Mouse (Mus musculus): Measurements from ENCODE around the gene Ssrp1. TPM values are rescaled to one million over a fixed set of nuclear protein-coding genes. Genes with fewer than 3 reads are reported as not detected.

Gene Ssrp1
- total and polyA plus RNA-seq, 2 experiments from 2014 or later: 141 to 178 TPM

DNA sequence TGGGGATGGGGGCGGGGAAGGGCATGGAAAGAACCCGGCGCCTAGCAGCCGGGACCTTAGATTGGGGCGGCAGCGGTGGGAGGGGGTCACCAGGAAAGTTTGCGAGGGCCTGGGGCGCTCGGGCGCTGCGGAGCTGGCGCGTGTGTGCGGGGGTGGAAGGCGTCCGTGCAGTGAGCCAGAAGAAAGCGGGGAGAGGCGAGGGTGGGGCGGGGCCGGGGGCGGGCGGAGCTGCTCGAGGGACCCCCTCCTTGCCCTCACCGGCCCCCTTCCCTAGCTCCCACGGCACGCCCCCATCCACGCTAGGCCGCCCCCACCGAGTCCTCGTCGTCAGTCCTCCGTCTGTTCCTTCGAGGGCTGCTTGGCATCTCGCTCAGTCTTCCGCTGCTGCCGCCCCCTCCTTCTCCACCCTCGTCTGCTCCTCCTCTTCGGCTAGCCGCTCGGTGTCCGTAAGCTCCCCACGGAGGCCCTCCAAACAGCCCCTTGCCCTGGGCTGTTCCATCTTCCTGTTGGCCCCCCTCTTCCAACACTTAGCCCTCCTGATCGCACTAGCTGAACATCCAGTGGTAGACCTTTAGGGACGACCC is 11.2 kb downstream of the Ssrp1 start:
- no peaks in the 10 kb centered on the region for H3K9me3 ChIP-seq (ENCODE audit: low read length)
- peak overlapping the region; percentile 83 for H3K4me2 ChIP-seq (ENCODE audit: low read depth, low read length)
- ATAC-seq: peak; percentile 76
- TF ChIP-seq CTCF (IDR thresholded peaks at IDR 0.05; ENCODE audit: low read depth): no peak
- peaks cover 45% of the 10 kb centered on the region for H3K36me3 ChIP-seq (ENCODE audit: insufficient read depth, low read length)
- peak; percentile 79 for DNase-seq (ENCODE audit: low spot score)
- H3K9ac ChIP-seq (replicated peaks; ENCODE audit: low read length): peak overlapping the region; percentile 75
- no peaks in the 10 kb centered on the region for H3K27me3 ChIP-seq (ENCODE audit: insufficient read depth, low read length)
- H3K4me1 ChIP-seq (ENCODE audit: insufficient read depth, low read length): peaks cover 26% of the 10 kb centered on the region
- peak overlapping the region; percentile 89 for H3K27ac ChIP-seq
- peak overlapping the region; percentile 55 for H3K4me3 ChIP-seq (ENCODE audit: low read length)
- under 1% methylated on average over 26 of the region's 44 CpGs for WGBS

DNA sequence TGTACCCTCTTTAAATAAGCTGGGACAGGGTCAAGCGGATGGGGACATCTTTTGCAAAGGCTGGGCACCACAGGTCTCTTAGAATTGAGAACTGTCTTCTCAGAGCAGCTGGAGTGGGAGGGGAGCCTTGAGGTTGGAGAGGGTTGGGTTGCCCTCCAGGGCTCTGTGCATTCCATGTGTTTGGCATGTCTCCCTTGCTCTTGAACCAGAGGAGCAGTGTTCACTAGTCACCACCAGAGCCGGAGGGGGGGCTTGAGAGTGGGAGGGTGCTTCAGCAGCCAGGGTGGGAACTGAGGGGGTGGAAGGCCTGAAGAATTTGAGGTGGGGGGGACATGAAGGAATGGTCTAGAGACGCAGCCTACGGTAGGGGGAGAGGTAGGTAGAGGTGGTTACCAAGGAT is 12.2 kb downstream of the Ssrp1 start:
- H3K4me3 ChIP-seq (ENCODE audit: low read length): peak overlapping the region; percentile 55
- no peaks in the 10 kb centered on the region for H3K27me3 ChIP-seq (ENCODE audit: insufficient read depth, low read length)
- ATAC-seq: no peak
- no peak for TF ChIP-seq CTCF (IDR thresholded peaks at IDR 0.05; ENCODE audit: low read depth)
- H3K4me1 ChIP-seq (ENCODE audit: insufficient read depth, low read length): peaks cover 26% of the 10 kb centered on the region
- WGBS: 50% methylated on average over 4 of the region's 4 CpGs
- H3K27ac ChIP-seq: peak overlapping the region; percentile 89
- H3K4me2 ChIP-seq (ENCODE audit: low read depth, low read length): peak overlapping the region; percentile 83
- no peak overlapping the region for H3K9ac ChIP-seq (replicated peaks; ENCODE audit: low read length)
- H3K9me3 ChIP-seq (ENCODE audit: low read length): no peaks in the 10 kb centered on the region
- DNase-seq (ENCODE audit: low spot score): peak; percentile 15
- peaks cover 38% of the 10 kb centered on the region for H3K36me3 ChIP-seq (ENCODE audit: insufficient read depth, low read length)

DNA sequence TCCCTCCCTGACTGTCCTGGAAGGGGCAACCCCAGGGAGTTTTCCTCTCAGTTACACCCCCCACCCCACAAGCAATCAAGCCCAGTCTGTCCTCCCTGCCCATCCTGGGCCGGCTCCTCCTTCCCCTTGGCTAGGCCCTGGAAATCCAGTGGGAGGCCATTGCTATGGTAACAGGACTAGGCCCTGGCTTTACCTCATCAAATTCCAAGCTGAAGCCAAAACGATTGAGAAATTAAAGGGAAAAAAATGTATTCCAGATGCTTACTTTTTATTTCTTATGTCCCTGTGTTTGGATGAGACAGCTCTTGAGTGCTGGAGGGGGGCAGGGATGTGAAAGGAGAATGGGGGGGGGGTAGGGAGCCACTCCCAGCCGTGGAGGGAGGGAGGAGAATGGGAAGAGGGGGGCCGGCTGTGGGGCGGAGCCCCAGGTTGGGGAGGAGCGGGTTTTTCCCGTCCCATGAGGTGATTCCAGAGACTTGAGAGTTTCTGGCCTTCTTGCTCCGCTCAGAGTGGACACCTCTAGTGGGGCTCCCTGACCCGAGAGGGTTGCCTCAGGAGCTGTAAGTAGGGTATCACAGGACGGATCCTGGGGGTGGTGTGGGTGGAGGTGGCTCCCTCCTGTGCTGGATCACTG is 13.1 kb downstream of the Ssrp1 start:
- peak overlapping the region; percentile 89 for H3K27ac ChIP-seq
- WGBS: 9% methylated on average over 10 of the region's 10 CpGs
- peak; percentile 79 for DNase-seq (ENCODE audit: low spot score)
- H3K9ac ChIP-seq (replicated peaks; ENCODE audit: low read length): peak overlapping the region; percentile 28; the same call in 1 of the 2 replicates
- H3K4me1 ChIP-seq (ENCODE audit: insufficient read depth, low read length): peaks cover 26% of the 10 kb centered on the region
- H3K36me3 ChIP-seq (ENCODE audit: insufficient read depth, low read length): peaks cover 39% of the 10 kb centered on the region
- no peaks in the 10 kb centered on the region for H3K27me3 ChIP-seq (ENCODE audit: insufficient read depth, low read length)
- H3K4me3 ChIP-seq (ENCODE audit: low read length): peak overlapping the region; percentile 55
- ATAC-seq: peak; percentile 36
- no peaks in the 10 kb centered on the region for H3K9me3 ChIP-seq (ENCODE audit: low read length)
- TF ChIP-seq CTCF (IDR thresholded peaks at IDR 0.05; ENCODE audit: low read depth): no peak
- peak overlapping the region; percentile 83 for H3K4me2 ChIP-seq (ENCODE audit: low read depth, low read length)

DNA sequence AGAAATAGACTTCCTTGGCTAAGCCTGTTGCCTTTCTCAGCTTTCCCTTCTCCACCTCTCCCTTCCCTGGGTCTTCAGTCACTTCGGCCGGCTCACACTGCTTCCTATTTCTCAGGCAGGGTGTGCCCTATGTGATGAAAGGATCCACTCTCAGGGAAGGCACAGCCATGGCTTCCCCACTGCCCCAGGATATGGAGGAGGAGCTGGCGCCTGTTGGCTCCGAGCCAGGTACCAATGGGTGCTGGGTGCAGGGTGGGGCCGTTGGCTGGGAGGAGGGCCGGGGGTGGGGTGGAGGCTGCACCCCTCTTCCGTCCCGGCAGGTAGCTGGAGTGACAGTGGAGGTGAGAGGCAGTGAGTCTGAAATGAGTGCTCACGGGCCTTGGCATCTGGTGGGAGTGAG is 13.7 kb downstream of the Ssrp1 start:
- ATAC-seq (no peak), DNase-seq (ENCODE audit: low spot score) (no peak)
- Histone ChIP-seq H3K27me3 (ENCODE audit: insufficient read depth, low read length) (no peaks in the 10 kb centered on the region), H3K27ac (peak overlapping the region; percentile 89; the same call in 1 of the 2 replicates), H3K9ac (replicated peaks; ENCODE audit: low read length) (peak overlapping the region; percentile 28; the same call in 1 of the 2 replicates), H3K9me3 (ENCODE audit: low read length) (no peaks in the 10 kb centered on the region), H3K4me1 (ENCODE audit: insufficient read depth, low read length) (peaks cover 26% of the 10 kb centered on the region), H3K4me2 (ENCODE audit: low read depth, low read length) (peak overlapping the region; percentile 83), H3K36me3 (ENCODE audit: insufficient read depth, low read length) (peaks cover 39% of the 10 kb centered on the region), H3K4me3 (ENCODE audit: low read length) (peak overlapping the region; percentile 55)
- WGBS: 47% methylated on average over 9 of the region's 9 CpGs
- no peak for TF ChIP-seq CTCF (IDR thresholded peaks at IDR 0.05; ENCODE audit: low read depth)

DNA sequence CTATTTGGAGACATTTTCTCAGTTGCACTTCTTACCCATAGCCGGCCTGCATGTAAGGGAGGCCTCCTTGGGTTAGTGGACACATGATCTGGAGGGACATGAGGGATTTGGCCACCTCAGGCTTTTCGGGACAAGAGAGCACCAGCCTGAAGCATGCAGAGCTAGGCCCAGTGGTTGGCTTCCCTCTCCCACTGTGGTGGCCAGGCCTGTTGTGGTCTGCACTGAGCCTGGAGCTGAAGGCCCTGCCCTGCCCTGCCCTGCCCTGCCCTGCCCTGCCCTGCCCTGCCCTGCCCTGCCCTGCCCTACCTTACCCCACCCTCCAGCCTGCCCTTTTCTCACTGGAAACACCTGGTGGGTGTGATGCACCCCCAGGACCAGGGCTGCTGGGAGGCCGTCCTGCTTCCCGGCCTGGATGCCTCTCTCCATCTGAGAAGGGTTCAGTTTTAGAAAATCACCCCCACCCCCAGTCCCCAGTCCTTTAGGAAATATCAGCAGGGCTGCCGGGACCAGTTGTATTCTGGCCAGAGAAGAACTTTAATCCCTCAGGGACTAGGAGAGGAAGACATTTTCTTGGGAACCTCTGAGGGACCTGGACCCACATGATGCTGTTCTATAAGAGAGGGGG is 16.3 kb downstream of the Ssrp1 start:
- H3K4me3 ChIP-seq (ENCODE audit: low read length): no peak overlapping the region
- ATAC-seq (no peak), DNase-seq (ENCODE audit: low spot score) (no peak)
- H3K4me2 ChIP-seq (ENCODE audit: low read depth, low read length): 0 out of 2 replicates have a peak overlapping the region, but pooled peaks have one; percentile 7
- no peak overlapping the region for H3K9ac ChIP-seq (replicated peaks; ENCODE audit: low read length)
- H3K27me3 ChIP-seq (ENCODE audit: insufficient read depth, low read length): no peaks in the 10 kb centered on the region
- no peak for TF ChIP-seq CTCF (IDR thresholded peaks at IDR 0.05; ENCODE audit: low read depth)
- WGBS: 89% methylated on average over 5 of the region's 5 CpGs
- H3K27ac ChIP-seq: no peak overlapping the region
- peaks cover 48% of the 10 kb centered on the region for H3K36me3 ChIP-seq (ENCODE audit: insufficient read depth, low read length)
- no peaks in the 10 kb centered on the region for H3K9me3 ChIP-seq (ENCODE audit: low read length)
- H3K4me1 ChIP-seq (ENCODE audit: insufficient read depth, low read length): peaks cover 26% of the 10 kb centered on the region

DNA sequence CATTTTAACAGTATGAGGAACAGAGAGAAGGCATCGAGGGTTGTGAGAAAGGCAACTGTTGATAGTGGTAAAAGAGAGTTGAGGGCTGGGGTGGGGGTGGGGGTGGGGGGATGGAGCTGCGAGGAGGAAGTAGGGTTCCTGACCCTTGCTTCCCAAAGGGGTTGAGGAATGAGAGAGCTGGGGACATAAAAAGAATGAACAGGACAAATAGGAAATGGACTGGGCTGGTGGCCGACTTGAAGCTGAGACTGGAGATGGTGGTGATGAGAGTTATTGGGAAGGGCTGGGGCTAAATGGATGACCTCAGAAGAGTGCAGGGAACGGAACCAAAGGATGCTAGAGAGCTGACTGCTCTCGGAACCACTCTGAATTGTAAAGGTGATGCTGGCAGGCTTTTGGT is 19.7 kb downstream of the Ssrp1 start:
- Histone ChIP-seq H3K27ac (no peak overlapping the region), H3K4me1 (ENCODE audit: insufficient read depth, low read length) (no peaks in the 10 kb centered on the region), H3K9ac (replicated peaks; ENCODE audit: low read length) (no peak overlapping the region), H3K4me2 (ENCODE audit: low read depth, low read length) (no peak overlapping the region), H3K4me3 (ENCODE audit: low read length) (no peak overlapping the region), H3K36me3 (ENCODE audit: insufficient read depth, low read length) (peaks cover 60% of the 10 kb centered on the region), H3K9me3 (ENCODE audit: low read length) (no peaks in the 10 kb centered on the region), H3K27me3 (ENCODE audit: insufficient read depth, low read length) (no peaks in the 10 kb centered on the region)
- DNase-seq (ENCODE audit: low spot score) (no peak), ATAC-seq (no peak)
- no peak for TF ChIP-seq CTCF (IDR thresholded peaks at IDR 0.05; ENCODE audit: low read depth)
- WGBS: 79% methylated on average over 5 of the region's 5 CpGs

All from hindbrain, postnatal 0 days (tissue).